Comparison of ENCODE assay signal across 34 mouse cellular contexts in genomic region chr11:103176510-103176909, GRCm38 (mm10). TPM values are rescaled to one million over a fixed set of nuclear protein-coding genes. Genes with fewer than 3 reads are reported as not detected.
DNase-seq lines count a peak whose midpoint lies in the region; TF ChIP-seq lines count a peak whose summit lies in the region.
"Had no signal": no experiment of that assay in that cellular context is flagged by ENCODE, and none has a peak within 500 bp of the region (broad histone marks: within the 10 kb centered on the region; RNA-seq: fewer than 3 reads in every experiment).

No protein-coding gene starts in this region.

- TF ChIP-seq CTCF in gastrocnemius, adult 2 months (IDR thresholded peaks at IDR 0.05): no peak
- TF ChIP-seq CTCF in layer of hippocampus, adult 2 months (conservative IDR thresholded peaks at IDR 0.05): no peak
- TF ChIP-seq CTCF in bone marrow, adult 2 months (IDR thresholded peaks at IDR 0.05; ENCODE audit: control insufficient read depth, insufficient read depth, low read length): no peak

- H3K4me3 ChIP-seq in gastrocnemius, adult 2 months: peak overlapping the region; percentile 53
- no peak overlapping the region for H3K4me3 ChIP-seq in layer of hippocampus, adult 2 months
- peak overlapping the region; percentile 6 for H3K4me3 ChIP-seq in bone marrow, adult 2 months (replicated peaks; ENCODE audit: control insufficient read depth, low read depth, low read length)
- no peak overlapping the region for H3K4me3 ChIP-seq in myocyte
- H3K4me3 ChIP-seq: forebrain, embryonic 13.5 days; hindbrain, embryonic 10.5 days; hindbrain, embryonic 15.5 days; kidney, embryonic 15.5 days; neural tube, embryonic 15.5 days had no signal

- H3K79me2 ChIP-seq in myocyte (ENCODE audit: control insufficient read depth, insufficient read depth): no peaks in the 10 kb centered on the region

- H3K27ac ChIP-seq in gastrocnemius, adult 2 months: peak overlapping the region; percentile 77
- peak overlapping the region; percentile 51; the same call in 1 of the 2 replicates for H3K27ac ChIP-seq in layer of hippocampus, adult 2 months
- peak overlapping the region; percentile 96 for H3K27ac ChIP-seq in bone marrow, adult 2 months (ENCODE audit: control insufficient read depth, insufficient read depth, low read depth, low read length, poor library complexity)
- H3K27ac ChIP-seq: forebrain, embryonic 13.5 days; hindbrain, embryonic 10.5 days; hindbrain, embryonic 15.5 days; kidney, embryonic 15.5 days; neural tube, embryonic 15.5 days had no signal

- WGBS in bone marrow, adult 2 months: 50% methylated on average over 1 of the region's 1 CpGs

- DNase-seq in gastrocnemius, adult 2 months: peak; percentile 6
- no peak for DNase-seq in gastrocnemius, postnatal 14 days
- DNase-seq in layer of hippocampus, adult 2 months (ENCODE audit: low spot score in 2 of 2): no peak
- DNase-seq in layer of hippocampus, adult 11-12 months (ENCODE audit: low spot score): no peak
- DNase-seq in lung, postnatal 36 days: no peak
- DNase-seq: cerebellum, adult 8-10 months; cerebellum, postnatal 25 days; kidney, adult 18-20 months; layer of hippocampus, postnatal 36 days; lung, adult 18-20 months; midbrain, embryonic 14.5 days; retina, postnatal 1 day; right cerebral cortex, postnatal 14 days had no signal

- no peaks in the 10 kb centered on the region for H3K27me3 ChIP-seq in myocyte (ENCODE audit: control insufficient read depth, insufficient read depth, insufficient read length)
- H3K27me3 ChIP-seq: hindbrain, embryonic 15.5 days; Patski had no signal

- no peak overlapping the region for H3ac ChIP-seq in myocyte (ENCODE audit: control insufficient read depth, insufficient read length)

- H3K4me2 ChIP-seq in myocyte (ENCODE audit: low read depth): peak overlapping the region; percentile 20
- H3K4me2 ChIP-seq: forebrain, embryonic 13.5 days; hindbrain, embryonic 15.5 days; kidney, embryonic 15.5 days; neural tube, embryonic 15.5 days had no signal

- no peaks in the 10 kb centered on the region for H3K36me3 ChIP-seq in myocyte (ENCODE audit: control insufficient read depth, insufficient read depth)
- H3K36me3 ChIP-seq: hindbrain, embryonic 10.5 days; hindbrain, embryonic 15.5 days; kidney, embryonic 15.5 days; neural tube, embryonic 15.5 days had no signal

- TF ChIP-seq POLR2A in bone marrow, adult 2 months (IDR thresholded peaks at IDR 0.05; ENCODE audit: borderline replicate concordance, control insufficient read depth, low read depth, low read length): no peak
- no peak for TF ChIP-seq POLR2A in myocyte (IDR thresholded peaks at IDR 0.05; ENCODE audit: insufficient read length, low read depth)

- intact Hi-C loops in gastrocnemius, adult 2 months (cut with DNase I): loop anchor here (10.0 kb wide), 1 partner anchor 48 kb away; no protein-coding TSS in a partner anchor
- intact Hi-C loops in gastrocnemius, postnatal 14 days (cut with DNase I; ENCODE audit: low total_unique reads): no loop called here

- H3K4me1 ChIP-seq in bone marrow, adult 2 months (ENCODE audit: control insufficient read depth, insufficient read depth, low read length): peaks cover 9% of the 10 kb centered on the region
- H3K4me1 ChIP-seq: forebrain, embryonic 13.5 days had no signal

TF ChIP-seq in myocyte, 11 proteins besides CTCF, POLR2A, EP300 and RAD21:
- TF ChIP-seq MAX (IDR thresholded peaks at IDR 0.05; ENCODE audit: low read depth) (no peak), TCF3 (IDR thresholded peaks at IDR 0.05; ENCODE audit: insufficient read length, low read depth) (no peak), REST (IDR thresholded peaks at IDR 0.05; ENCODE audit: insufficient read depth, insufficient read length) (no peak)

RNA-seq across cellular contexts. Expression of gene Fmnl1, which starts 5.6 kb away (rescaled TPM):
- total RNA-seq in gastrocnemius, adult 2 months (2021): 1 to 10 TPM; 4.2 to 5.7 TPM
- total RNA-seq in gastrocnemius, postnatal 14 days (2021): 1 to 10 TPM; 6.7 to 7.3 TPM
- total RNA-seq in layer of hippocampus, adult 2 months (2021): 100 to 1,000 TPM; 142 to 156 TPM
- polyA plus RNA-seq in bone marrow, adult 2 months (2011; ENCODE audit: insufficient read depth, insufficient read length, low replicate concordance, missing spikeins): 42.0 and 121 TPM in 2 replicates
- 15.6 TPM for polyA plus RNA-seq in myocyte (2012; fragmentation: generic; extraction: Trizol)

RNA-seq across cellular contexts. Expression of gene 1700023F06Rik, which starts 31.8 kb away (rescaled TPM):
- not detected for total RNA-seq in gastrocnemius, adult 2 months (2021)
- not detected for total RNA-seq in gastrocnemius, postnatal 14 days (2021)
- 1 to 10 TPM; 1.5 to 2.0 TPM for total RNA-seq in layer of hippocampus, adult 2 months (2021)
- not detected in 2 replicates for polyA plus RNA-seq in bone marrow, adult 2 months (2011; ENCODE audit: insufficient read depth, insufficient read length, low replicate concordance, missing spikeins)
- polyA plus RNA-seq in myocyte (2012; fragmentation: generic; extraction: Trizol): not detected
- total RNA-seq: adrenal gland, postnatal 25 days; gastrocnemius, postnatal 36 days; heart, adult 18-20 months; liver, adult 2 months; MEL; monocyte, adult 5-6 weeks had no signal
- polyA plus RNA-seq: heart, postnatal 0 days; liver, adult 2 months had no signal

RNA-seq across cellular contexts. Expression of gene Spata32, which starts 41.7 kb away (rescaled TPM):
- not detected for total RNA-seq in gastrocnemius, adult 2 months (2021)
- not detected for total RNA-seq in gastrocnemius, postnatal 14 days (2021)
- total RNA-seq in layer of hippocampus, adult 2 months (2021): 1 to 10 TPM; 1.2 to 1.3 TPM
- not detected in 2 replicates for polyA plus RNA-seq in bone marrow, adult 2 months (2011; ENCODE audit: insufficient read depth, insufficient read length, low replicate concordance, missing spikeins)
- 0.04 TPM for polyA plus RNA-seq in myocyte (2012; fragmentation: generic; extraction: Trizol)
- total RNA-seq: adrenal gland, postnatal 25 days; gastrocnemius, postnatal 36 days; heart, adult 18-20 months; liver, adult 2 months; MEL; monocyte, adult 5-6 weeks had no signal
- polyA plus RNA-seq: embryonic facial prominence, embryonic 11.5 days; forebrain, embryonic 13.5 days; heart, postnatal 0 days; hindbrain, embryonic 10.5 days; intestine, embryonic 14.5 days; kidney, embryonic 15.5 days; limb, embryonic 11.5 days; liver, adult 2 months; lung, postnatal 0 days; Patski; small intestine, adult 2 months; stomach, embryonic 16.5 days had no signal

RNA-seq across cellular contexts. Expression of gene Hexim2, which starts 44.3 kb away (rescaled TPM):
- total RNA-seq in gastrocnemius, adult 2 months (2021): 1 to 10 TPM; 2.0 to 3.6 TPM
- total RNA-seq in gastrocnemius, postnatal 14 days (2021): 1 to 10 TPM; 2.7 to 3.8 TPM
- total RNA-seq in layer of hippocampus, adult 2 months (2021): 10 to 100 TPM in 1 of 2 experiments, 1 to 10 TPM in 1; 9.7 to 16.0 TPM
- 2.8 and 5.7 TPM in 2 replicates for polyA plus RNA-seq in bone marrow, adult 2 months (2011; ENCODE audit: insufficient read depth, insufficient read length, low replicate concordance, missing spikeins)
- polyA plus RNA-seq in myocyte (2012; fragmentation: generic; extraction: Trizol): 8.8 TPM
- total RNA-seq: monocyte, adult 5-6 weeks had no signal

Comparison
In these comparisons a context has a peak if more than half of its experiments do, and no peak if none do; other contexts are left out.
1. H3K4me3 ChIP-seq: peak in gastrocnemius, adult 2 months (single experiment) and bone marrow, adult 2 months (single experiment); none in layer of hippocampus, adult 2 months (single experiment) and myocyte (single experiment).
2. RNA of gene Fmnl1, which starts 5.6 kb away (total RNA-seq): 142 to 156 TPM in layer of hippocampus, adult 2 months; 6.7 to 7.3 TPM in gastrocnemius, postnatal 14 days and 4.2 to 5.7 TPM in gastrocnemius, adult 2 months; every median in the first group is over 10 times any median in the second.
3. Peak in every context shown above with its lines, with median percentiles within 50 percentile points of each other: H3K27ac ChIP-seq.